Mouse (Mus musculus) midbrain, postnatal 0 days (tissue): ENCODE measurements around the gene Lpcat3. TPM values are rescaled to one million over a fixed set of nuclear protein-coding genes. Genes with fewer than 3 reads are reported as not detected.

ENCODE experiments used
- ATAC-seq: fragments of 200-750 bp; cut with Nextera tagmentation; 2 replicates; pipeline ENCODE4 v1.8.0; 2017; ENCODE audit warnings: moderate number of reproducible peaks, mild to moderate bottlenecking, moderate TSS enrichment, moderate library complexity; ENCODE audit not compliant: low FRiP score
- DNase-seq: peaks from one replicate; pipeline ENCODE4 v3.0.0-alpha.2; 2015; ENCODE audit warnings: low spot score
- H3K27ac ChIP-seq: fragments of 300-500 bp; sonication (generic); 2 replicates; pipeline ENCODE4 v1.5.1; 2014; ENCODE audit warnings: low read depth, mild to moderate bottlenecking, low read length, mixed read lengths
- H3K27me3 ChIP-seq: fragments of 300-500 bp; sonication (generic); 2 replicates; pipeline ENCODE4 v1.6.1; 2014; ENCODE audit warnings: low read length, control low read depth, mixed read lengths; ENCODE audit not compliant: insufficient read depth
- H3K36me3 ChIP-seq: fragments of 300-500 bp; sonication (generic); 2 replicates; pipeline ENCODE4 v1.6.1; 2014; ENCODE audit warnings: low read length, control low read depth, mixed read lengths; ENCODE audit not compliant: insufficient read depth
- H3K4me1 ChIP-seq: fragments of 300-500 bp; sonication (generic); 2 replicates; pipeline ENCODE4 v1.6.1; 2014; ENCODE audit warnings: mild to moderate bottlenecking, control low read depth, antibody characterized with exemption, low read length, mixed read lengths; ENCODE audit not compliant: insufficient read depth
- H3K4me2 ChIP-seq: fragments of 300-500 bp; sonication (generic); 2 replicates; pipeline ENCODE4 v1.6.1; 2014; ENCODE audit warnings: low read depth, mild to moderate bottlenecking, low read length, mixed read lengths; ENCODE audit not compliant: poor library complexity, severe bottlenecking
- H3K4me3 ChIP-seq: fragments of 300-500 bp; sonication (generic); 2 replicates; pipeline ENCODE4 v1.5.1; 2014; ENCODE audit warnings: low read depth, mild to moderate bottlenecking, low read length, moderate library complexity
- H3K9ac ChIP-seq: fragments of 300-500 bp; sonication (generic); replicated peaks from 2 replicates; pipeline ENCODE4 v1.6.1; 2014; ENCODE audit warnings: mild to moderate bottlenecking, low read length, moderate library complexity, mixed read lengths; ENCODE audit not compliant: poor library complexity, severe bottlenecking
- H3K9me3 ChIP-seq: fragments of 300-500 bp; sonication (generic); 2 replicates; pipeline ENCODE4 v1.6.1; 2016; ENCODE audit warnings: low read length, control low read depth
- CTCF ChIP-seq: IDR thresholded peaks from 2 replicates; pipeline ENCODE4 v1.5.1; 2016; ENCODE audit warnings: antibody characterized with exemption, mild to moderate bottlenecking
- WGBS: fragments of 180-500 bp; shearing (Covaris S2); extraction: QIAGEN DNeasy Blood & Tissue Kit; methylation state at CpG from one replicate; pipeline ENCODE4 v1.1.7; 2014; 5-methylcytosine and 5-hydroxymethylcytosine counted together
- polyA plus RNA-seq: library from polyadenylated mRNA; unstranded; fragments of >200 nt; fragmentation: Nextera tagmentation; extraction: Ambion mirVana; gene quantifications from 2 replicates; pipeline ENCODE4 v1.2.1, GENCODE M21; 2015
- total RNA-seq: library from RNA; depleted of rRNA; stranded (reverse); fragments of >200 nt; gene quantifications from 2 replicates; pipeline ENCODE4 v1.2.3, GENCODE M21; 2014

Gene Lpcat3
- total and polyA plus RNA-seq, 2 experiments from 2014 or later: 35.0 to 40.0 TPM

DNA sequence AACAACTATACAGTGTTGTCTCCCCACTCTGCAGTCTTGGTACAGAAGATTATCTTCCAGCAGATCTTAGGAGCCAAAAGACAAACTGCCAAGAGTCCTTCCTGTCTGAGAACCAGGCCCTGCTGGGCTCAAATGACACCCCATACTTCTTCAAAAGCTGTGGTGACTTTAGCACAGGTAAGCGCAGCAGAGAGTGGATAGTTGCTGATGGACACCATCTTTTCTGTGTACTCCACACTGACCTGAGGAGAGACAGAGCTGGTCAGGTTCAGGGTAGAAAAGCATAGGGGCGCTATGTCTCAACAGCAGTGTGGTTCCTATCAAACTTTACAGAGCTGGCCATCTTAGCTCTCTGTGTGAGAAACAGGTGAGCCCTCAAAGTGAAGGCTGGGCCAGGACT lies 41.6 kb downstream of the Lpcat3 start:
- Histone ChIP-seq H3K27ac (no peak overlapping the region), H3K4me1 (no peaks in the 10 kb centered on the region), H3K9ac (no peak overlapping the region), H3K36me3 (peaks cover 44% of the 10 kb centered on the region), H3K4me2 (no peak overlapping the region), H3K9me3 (no peaks in the 10 kb centered on the region), H3K4me3 (no peak overlapping the region), H3K27me3 (no peaks in the 10 kb centered on the region)
- ATAC-seq (no peak), DNase-seq (no peak)
- no peak for TF ChIP-seq CTCF
- WGBS: 95% methylated on average over 2 of the region's 2 CpGs

GRCm38 (mm10) chr6:124706061-124706627 lies 43.3 kb downstream of the Lpcat3 start:
- H3K36me3 ChIP-seq: peaks cover 37% of the 10 kb centered on the region

DNA sequence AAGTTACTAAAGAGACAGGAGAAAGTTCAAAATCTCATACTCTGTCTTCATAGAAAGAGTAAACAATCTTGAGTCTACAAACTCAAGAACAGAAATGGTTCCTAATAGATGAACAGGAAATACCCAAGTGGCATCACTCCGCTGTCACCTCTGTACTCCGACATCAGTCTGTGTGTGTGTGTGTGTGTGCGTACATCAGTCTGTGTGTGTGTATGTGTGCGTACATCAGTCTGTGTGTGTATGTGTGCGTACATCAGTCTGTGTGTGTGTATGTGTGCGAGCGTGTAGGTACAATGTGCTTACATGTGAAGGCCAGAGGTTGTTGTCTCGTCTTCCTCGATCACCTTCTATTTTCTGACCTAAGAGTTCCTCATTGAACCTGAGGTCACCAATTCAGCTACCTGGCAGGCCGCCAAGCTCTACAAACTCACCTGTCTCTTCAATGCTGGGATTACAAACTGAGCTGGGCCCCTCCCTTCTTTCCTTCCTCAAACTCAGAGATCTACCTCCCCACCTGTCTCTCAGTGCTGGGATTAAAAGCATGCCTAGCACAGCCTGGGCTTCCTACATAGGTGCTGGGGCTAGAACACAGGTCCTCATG lies 45.6 kb downstream of the Lpcat3 start:
- H3K27me3 ChIP-seq: no peaks in the 10 kb centered on the region
- no peak for DNase-seq
- no peak for TF ChIP-seq CTCF
- 94% methylated on average over 10 of the region's 10 CpGs for WGBS
- no peak overlapping the region for H3K4me3 ChIP-seq
- ATAC-seq: no peak
- peaks cover 23% of the 10 kb centered on the region for H3K36me3 ChIP-seq
- H3K4me2 ChIP-seq: no peak overlapping the region
- no peak overlapping the region for H3K9ac ChIP-seq
- H3K4me1 ChIP-seq: peaks cover 13% of the 10 kb centered on the region; the same call in 1 of the 2 replicates
- H3K9me3 ChIP-seq: no peaks in the 10 kb centered on the region
- no peak overlapping the region for H3K27ac ChIP-seq

More at GRCm38 (mm10) chr6:124706061-124706627, 43.3 kb downstream of the Lpcat3 start:
- Histone ChIP-seq H3K27me3 (no peaks in the 10 kb centered on the region), H3K4me2 (no peak overlapping the region), H3K9me3 (no peaks in the 10 kb centered on the region), H3K9ac (no peak overlapping the region), H3K27ac (no peak overlapping the region), H3K4me1 (peaks cover 6% of the 10 kb centered on the region; the same call in 1 of the 2 replicates), H3K4me3 (no peak overlapping the region)
- ATAC-seq (no peak), DNase-seq (no peak)
- no peak for TF ChIP-seq CTCF
- WGBS: 88% methylated on average over 5 of the region's 5 CpGs

DNA sequence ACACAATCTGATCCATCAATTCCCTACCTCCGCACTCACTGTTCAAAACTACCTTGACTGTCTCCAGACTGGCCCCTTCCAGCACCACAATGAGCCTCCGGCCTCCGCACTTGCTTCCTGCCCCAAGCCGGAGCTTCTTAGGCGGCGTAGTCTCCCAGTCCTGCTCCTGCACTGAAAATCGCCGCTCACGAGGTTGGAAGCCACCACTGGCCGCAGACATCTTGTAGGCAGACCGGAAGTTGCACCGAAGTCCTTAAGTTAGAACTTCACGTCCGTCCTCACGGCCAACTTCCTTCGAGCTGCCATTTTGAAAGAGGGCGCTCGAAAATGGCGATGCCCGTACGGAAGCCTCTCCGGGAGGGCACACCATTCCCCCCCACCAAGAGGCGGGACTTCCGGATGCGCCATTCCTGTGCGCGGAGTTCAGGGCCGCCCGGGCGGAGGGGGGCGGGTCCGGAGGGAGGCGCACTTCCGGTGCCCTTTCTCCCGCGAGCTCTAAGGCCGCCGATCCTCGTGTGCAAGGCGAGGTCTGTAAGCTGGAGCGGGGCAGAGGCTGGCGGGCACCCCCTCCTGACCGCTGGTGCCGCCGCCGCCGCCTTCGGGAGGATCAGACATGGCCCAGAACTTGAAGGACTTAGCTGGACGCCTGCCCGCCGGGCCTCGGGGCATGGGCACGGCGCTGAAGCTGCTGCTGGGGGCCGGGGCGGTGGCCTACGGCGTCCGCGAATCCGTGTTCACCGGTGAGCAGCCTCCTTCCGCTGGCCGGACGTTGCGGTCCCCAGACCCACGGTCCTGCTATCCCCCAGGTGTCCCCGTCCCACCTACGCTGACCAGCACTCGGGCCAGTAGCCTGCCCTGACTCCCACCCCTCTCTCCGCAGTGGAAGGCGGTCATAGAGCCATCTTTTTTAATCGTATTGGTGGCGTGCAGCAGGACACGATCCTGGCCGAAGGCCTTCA lies 49.3 kb downstream of the Lpcat3 start, which contains the start of the genes Emg1 and Phb2:
Emg1 (minus strand) TSS at position 355 of the 959 bp plus-strand sequence.
Phb2 (plus strand) TSS at position 513 of the 959 bp plus-strand sequence.
- peak; percentile 97 for ATAC-seq
- peak within 1 kb of the TSS; percentile 79 for H3K9ac ChIP-seq
- peaks cover 14% of the 10 kb centered on the region; the same call in 1 of the 2 replicates for H3K4me1 ChIP-seq
- H3K9me3 ChIP-seq: no peaks in the 10 kb centered on the region
- H3K4me2 ChIP-seq: peak within 1 kb of the TSS; percentile 93
- DNase-seq: peak; percentile 98
- peaks cover 25% of the 10 kb centered on the region for H3K36me3 ChIP-seq
- H3K4me3 ChIP-seq: peak within 1 kb of the TSS; percentile 79
- peak within 1 kb of the TSS; percentile 73 for H3K27ac ChIP-seq
- TF ChIP-seq CTCF: peak; percentile 28
- WGBS: under 1% methylated on average over 60 of the region's 76 CpGs
- H3K27me3 ChIP-seq: no peaks in the 10 kb centered on the region

- peak overlapping the region; percentile 79 for H3K9ac ChIP-seq
- H3K36me3 ChIP-seq: peaks cover 21% of the 10 kb centered on the region
- H3K9me3 ChIP-seq: no peaks in the 10 kb centered on the region
- ATAC-seq (no peak), DNase-seq (no peak)
- peak overlapping the region; percentile 79 for H3K4me3 ChIP-seq
- WGBS: 23% methylated on average over 11 of the region's 11 CpGs
- H3K27me3 ChIP-seq: no peaks in the 10 kb centered on the region
- peak overlapping the region; percentile 73 for H3K27ac ChIP-seq
- peak overlapping the region; percentile 93 for H3K4me2 ChIP-seq
- peaks cover 14% of the 10 kb centered on the region; the same call in 1 of the 2 replicates for H3K4me1 ChIP-seq
- no peak for TF ChIP-seq CTCF
These were observed 50.1 kb downstream of the Lpcat3 start for GRCm38 (mm10) chr6:124712918-124713317.
